Mouse (Mus musculus): Measurements from ENCODE around the gene Adamtsl4. TPM values are rescaled to one million over a fixed set of nuclear protein-coding genes. Genes with fewer than 3 reads are reported as not detected.
A peak's percentile ranks its signal among the peaks of the same experiment; 100 is the strongest.

The Adamtsl4 gene
- polyA plus RNA-seq, 1 experiment from 2014 or later: 1.7 TPM

- H3K36me3 ChIP-seq: peaks cover 56% of the 10 kb centered on the region
- 34% methylated on average over 6 of the region's 6 CpGs for WGBS
- peak overlapping the region; percentile 23; the same call in 1 of the 2 replicates for H3K27ac ChIP-seq
- no peak overlapping the region for H3K9ac ChIP-seq
- H3K27me3 ChIP-seq: no peaks in the 10 kb centered on the region
- no peak overlapping the region for H3K4me2 ChIP-seq
- ATAC-seq (ENCODE audit: insufficient number of reproducible peaks, insufficient read depth, low FRiP score, low TSS enrichment, low read depth): no peak
- no peak overlapping the region for H3K4me3 ChIP-seq
- H3K9me3 ChIP-seq: no peaks in the 10 kb centered on the region
- peaks cover 51% of the 10 kb centered on the region for H3K4me1 ChIP-seq
These were observed 21.4 kb downstream of the Adamtsl4 start for GRCm38 (mm10) chr3:95666124-95666844.

- Histone ChIP-seq H3K36me3 (peaks cover 63% of the 10 kb centered on the region), H3K27ac (no peak overlapping the region), H3K4me2 (no peak overlapping the region), H3K4me1 (peaks cover 58% of the 10 kb centered on the region), H3K27me3 (no peaks in the 10 kb centered on the region), H3K9ac (no peak overlapping the region), H3K4me3 (no peak overlapping the region), H3K9me3 (no peaks in the 10 kb centered on the region)
- WGBS: 85% methylated on average over 4 of the region's 4 CpGs
- no peak for ATAC-seq (ENCODE audit: insufficient number of reproducible peaks, insufficient read depth, low FRiP score, low TSS enrichment, low read depth)
These were observed 22.8 kb downstream of the Adamtsl4 start for GRCm38 (mm10) chr3:95664940-95665352.

DNA sequence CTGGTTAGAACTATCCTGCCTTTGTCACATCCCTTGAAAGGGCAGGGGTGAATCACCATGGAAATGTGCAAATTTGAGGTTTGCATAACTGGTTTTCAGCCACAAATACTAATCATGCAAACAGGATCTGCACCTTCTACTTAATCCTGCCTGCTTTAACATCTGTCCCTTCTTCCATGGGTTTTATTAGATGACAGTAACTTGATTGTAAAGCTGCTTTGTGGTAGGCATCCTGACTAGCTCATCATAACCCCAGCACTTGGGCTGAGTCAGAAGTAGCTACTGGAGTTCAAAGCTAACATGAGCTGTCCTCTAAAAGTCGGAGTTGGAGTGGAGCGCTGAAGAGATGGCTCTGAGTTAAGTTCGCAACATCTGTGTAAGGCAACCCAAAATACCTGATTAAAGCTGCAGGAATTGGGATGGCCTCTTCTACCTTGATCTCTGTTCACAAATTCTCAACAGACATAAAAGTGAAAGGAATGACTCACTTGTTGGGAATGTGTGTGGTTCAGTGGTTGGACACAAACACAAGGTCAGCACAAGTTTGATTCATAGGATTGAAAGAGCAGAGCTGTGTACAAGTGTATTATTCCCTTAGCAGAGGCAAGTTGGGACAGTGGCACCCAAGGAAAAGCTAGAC lies 23.6 kb downstream of the Adamtsl4 start:
- H3K4me2 ChIP-seq: no peak overlapping the region
- no peak for ATAC-seq (ENCODE audit: insufficient number of reproducible peaks, insufficient read depth, low FRiP score, low TSS enrichment, low read depth)
- no peak overlapping the region for H3K9ac ChIP-seq
- no peak overlapping the region for H3K4me3 ChIP-seq
- H3K4me1 ChIP-seq: peaks cover 58% of the 10 kb centered on the region
- no peaks in the 10 kb centered on the region for H3K9me3 ChIP-seq
- H3K36me3 ChIP-seq: peaks cover 55% of the 10 kb centered on the region
- H3K27me3 ChIP-seq: no peaks in the 10 kb centered on the region
- no peak overlapping the region for H3K27ac ChIP-seq
- 88% methylated on average over 3 of the region's 3 CpGs for WGBS

DNA sequence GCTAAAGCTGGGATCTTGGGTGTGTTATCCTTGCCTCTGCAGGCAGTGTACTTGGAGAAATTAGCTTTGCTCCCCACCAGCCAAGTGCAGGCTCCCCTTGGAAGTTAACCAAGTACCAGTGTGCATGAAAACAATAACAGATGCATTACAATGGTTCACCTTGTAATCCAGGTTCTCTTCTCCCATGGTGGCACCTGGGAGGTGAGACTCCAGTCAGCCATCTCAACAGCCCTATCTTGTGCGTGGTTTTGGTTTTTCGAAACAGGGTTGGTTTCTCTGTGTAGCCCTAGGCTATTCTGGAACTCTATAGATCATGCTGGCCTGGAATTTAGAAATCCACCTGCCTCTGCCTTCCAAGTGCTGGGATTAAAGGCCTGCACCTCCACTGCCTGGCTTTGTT lies 24.2 kb downstream of the Adamtsl4 start:
- H3K9me3 ChIP-seq: no peaks in the 10 kb centered on the region
- no peak overlapping the region for H3K4me2 ChIP-seq
- H3K36me3 ChIP-seq: peaks cover 50% of the 10 kb centered on the region
- H3K27ac ChIP-seq: no peak overlapping the region
- H3K27me3 ChIP-seq: no peaks in the 10 kb centered on the region
- H3K9ac ChIP-seq: no peak overlapping the region
- H3K4me1 ChIP-seq: peaks cover 56% of the 10 kb centered on the region
- 76% methylated on average over 2 of the region's 2 CpGs for WGBS
- ATAC-seq (ENCODE audit: insufficient number of reproducible peaks, insufficient read depth, low FRiP score, low TSS enrichment, low read depth): no peak
- no peak overlapping the region for H3K4me3 ChIP-seq

DNA sequence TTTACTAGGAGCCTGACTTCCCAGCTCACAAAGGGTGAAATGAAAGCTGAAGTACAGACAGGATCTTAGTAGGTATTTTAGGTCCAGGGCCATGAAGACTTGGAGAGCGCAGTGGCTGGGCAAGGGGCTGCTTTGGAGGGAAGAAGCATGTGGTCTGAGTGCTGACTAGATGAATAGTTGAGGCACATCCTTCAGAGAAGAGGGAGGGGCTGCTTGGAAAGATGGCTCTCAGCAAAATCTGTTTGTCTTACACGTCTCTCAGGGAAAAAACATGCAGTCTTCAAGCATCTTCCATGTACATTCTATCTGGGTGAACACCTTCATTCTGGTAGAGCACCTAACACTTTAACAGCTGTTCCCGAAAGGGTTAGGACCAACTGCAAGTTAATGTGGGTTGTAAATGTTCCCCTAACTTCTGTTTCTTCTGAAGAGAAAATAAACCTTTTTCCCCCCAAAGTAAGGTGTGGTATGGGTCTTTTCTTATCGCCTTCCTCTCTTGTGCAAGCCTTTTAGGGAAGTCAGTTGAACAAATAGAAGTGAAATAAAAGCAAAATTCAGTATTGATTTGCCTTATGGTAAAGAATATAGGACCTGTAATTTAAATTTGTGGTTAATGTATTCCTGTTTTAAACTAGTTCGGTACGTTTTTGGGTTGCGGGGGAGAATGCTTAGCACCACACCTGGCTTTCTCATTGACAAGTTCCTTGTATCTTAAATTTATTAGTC lies 24.8 kb downstream of the Adamtsl4 start:
- Histone ChIP-seq H3K36me3 (peaks cover 49% of the 10 kb centered on the region), H3K4me1 (peaks cover 52% of the 10 kb centered on the region), H3K9ac (no peak overlapping the region), H3K4me3 (no peak overlapping the region), H3K4me2 (peak overlapping the region; percentile 83), H3K27ac (no peak overlapping the region), H3K27me3 (no peaks in the 10 kb centered on the region), H3K9me3 (no peaks in the 10 kb centered on the region)
- ATAC-seq (ENCODE audit: insufficient number of reproducible peaks, insufficient read depth, low FRiP score, low TSS enrichment, low read depth): no peak
- 80% methylated on average over 7 of the region's 7 CpGs for WGBS

DNA sequence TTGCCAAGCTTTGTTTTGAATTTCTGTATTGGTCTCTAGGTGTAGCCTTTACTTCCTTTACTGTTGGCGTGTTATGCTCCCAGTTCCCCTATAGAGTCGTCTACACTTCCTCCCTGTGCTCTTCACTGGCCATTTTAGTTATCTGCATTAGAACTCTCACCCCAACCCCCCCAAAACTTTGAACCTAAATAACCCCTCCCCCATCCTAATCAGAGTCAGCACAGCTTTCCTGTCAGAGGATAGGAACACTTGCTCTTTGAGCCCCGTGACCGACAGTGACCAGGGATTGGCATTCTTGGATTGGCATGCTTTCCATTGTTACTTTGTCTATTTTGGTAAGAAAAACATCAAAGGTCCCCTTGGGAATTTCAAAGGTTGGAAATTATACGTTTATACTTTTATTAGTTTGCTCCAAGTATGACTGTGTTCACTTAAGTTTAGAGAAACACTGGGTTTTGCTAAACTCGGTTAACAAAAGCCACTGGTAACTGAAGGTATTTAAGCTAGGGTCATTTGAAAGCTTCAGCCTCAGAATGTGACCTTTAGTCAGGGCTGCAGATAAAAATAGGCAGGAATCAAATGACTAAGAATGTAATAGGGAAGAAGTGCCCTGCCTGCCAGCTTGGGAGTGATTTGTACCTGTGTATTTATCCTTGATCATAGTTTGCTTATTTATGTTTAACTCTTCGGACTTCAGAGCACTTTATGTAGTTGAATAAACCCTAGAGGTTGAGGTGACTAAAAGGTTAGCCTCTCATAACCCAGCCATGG lies 25.6 kb downstream of the Adamtsl4 start:
- Histone ChIP-seq H3K27ac (no peak overlapping the region), H3K9me3 (no peaks in the 10 kb centered on the region), H3K4me3 (0 out of 2 replicates have a peak overlapping the region, but pooled peaks have one; percentile 1), H3K4me1 (peaks cover 49% of the 10 kb centered on the region), H3K4me2 (peak overlapping the region; percentile 83), H3K36me3 (peaks cover 49% of the 10 kb centered on the region), H3K9ac (no peak overlapping the region), H3K27me3 (no peaks in the 10 kb centered on the region)
- WGBS: 52% methylated on average over 7 of the region's 7 CpGs
- no peak for ATAC-seq (ENCODE audit: insufficient number of reproducible peaks, insufficient read depth, low FRiP score, low TSS enrichment, low read depth)

- Histone ChIP-seq H3K9ac (peak overlapping the region; percentile 100), H3K4me2 (peak overlapping the region; percentile 83), H3K27ac (no peak overlapping the region), H3K9me3 (no peaks in the 10 kb centered on the region), H3K36me3 (peaks cover 49% of the 10 kb centered on the region), H3K27me3 (no peaks in the 10 kb centered on the region), H3K4me3 (peak overlapping the region; percentile 99), H3K4me1 (peaks cover 43% of the 10 kb centered on the region)
- WGBS: 46% methylated on average over 2 of the region's 2 CpGs
- no peak for ATAC-seq (ENCODE audit: insufficient number of reproducible peaks, insufficient read depth, low FRiP score, low TSS enrichment, low read depth)
These were observed 26.8 kb downstream of the Adamtsl4 start for GRCm38 (mm10) chr3:95660788-95661478.

GRCm38 (mm10) chr3:95659948-95660347 lies 27.8 kb downstream of the Adamtsl4 start:
- Histone ChIP-seq H3K4me2 (peak overlapping the region; percentile 83), H3K36me3 (peaks cover 44% of the 10 kb centered on the region), H3K9me3 (no peaks in the 10 kb centered on the region), H3K4me1 (peaks cover 37% of the 10 kb centered on the region), H3K27ac (peak overlapping the region; percentile 98), H3K4me3 (peak overlapping the region; percentile 99), H3K27me3 (no peaks in the 10 kb centered on the region), H3K9ac (peak overlapping the region; percentile 100)
- ATAC-seq (ENCODE audit: insufficient number of reproducible peaks, insufficient read depth, low FRiP score, low TSS enrichment, low read depth): no peak
- WGBS: 3% methylated on average over 8 of the region's 8 CpGs

DNA sequence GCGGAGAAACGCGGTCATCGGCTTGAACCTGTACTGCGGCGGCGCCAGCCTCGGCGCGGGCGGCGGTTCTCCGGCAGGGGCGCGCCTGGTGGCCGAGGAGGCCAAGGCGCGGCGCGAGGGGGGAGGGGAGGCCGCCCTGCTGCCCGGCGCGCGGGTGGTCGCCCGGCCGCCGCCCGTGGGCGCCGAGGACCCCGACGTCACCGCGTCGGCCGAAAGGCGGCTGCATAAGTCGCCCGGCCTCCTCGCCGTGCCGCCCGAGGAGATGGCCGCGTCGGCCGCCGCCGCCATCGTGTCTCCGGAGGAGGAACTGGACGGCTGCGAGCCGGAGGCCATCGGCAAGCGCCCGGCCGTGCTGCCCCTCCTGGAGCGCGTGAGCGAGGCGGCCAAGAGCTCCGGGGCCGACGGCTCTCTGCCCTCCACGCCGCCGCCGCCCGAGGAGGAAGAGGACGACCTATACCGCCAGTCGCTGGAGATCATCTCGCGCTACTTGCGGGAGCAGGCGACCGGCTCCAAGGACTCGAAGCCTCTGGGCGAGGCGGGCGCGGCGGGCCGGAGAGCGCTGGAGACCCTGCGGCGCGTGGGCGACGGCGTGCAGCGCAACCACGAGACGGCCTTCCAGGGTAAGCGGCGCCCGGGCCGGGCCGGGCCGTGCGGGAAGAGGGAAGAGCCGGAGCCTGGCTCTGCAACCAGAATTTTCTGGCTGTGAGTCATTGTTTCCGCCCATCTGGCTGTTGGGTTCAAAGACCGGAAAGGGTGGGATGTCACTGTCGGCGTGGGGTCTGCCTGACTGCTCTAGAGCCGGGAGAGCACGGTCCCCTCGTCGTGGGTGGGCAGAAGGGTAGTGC lies 28.6 kb downstream of the Adamtsl4 start:
- under 1% methylated on average over 91 of the region's 113 CpGs for WGBS
- Histone ChIP-seq H3K9me3 (no peaks in the 10 kb centered on the region), H3K4me1 (peaks cover 37% of the 10 kb centered on the region), H3K27me3 (no peaks in the 10 kb centered on the region), H3K4me2 (peak overlapping the region; percentile 83), H3K4me3 (peak overlapping the region; percentile 99), H3K9ac (peak overlapping the region; percentile 100), H3K27ac (peak overlapping the region; percentile 98), H3K36me3 (peaks cover 35% of the 10 kb centered on the region)
- peak; percentile 63 for ATAC-seq (ENCODE audit: insufficient number of reproducible peaks, insufficient read depth, low FRiP score, low TSS enrichment, low read depth)

DNA sequence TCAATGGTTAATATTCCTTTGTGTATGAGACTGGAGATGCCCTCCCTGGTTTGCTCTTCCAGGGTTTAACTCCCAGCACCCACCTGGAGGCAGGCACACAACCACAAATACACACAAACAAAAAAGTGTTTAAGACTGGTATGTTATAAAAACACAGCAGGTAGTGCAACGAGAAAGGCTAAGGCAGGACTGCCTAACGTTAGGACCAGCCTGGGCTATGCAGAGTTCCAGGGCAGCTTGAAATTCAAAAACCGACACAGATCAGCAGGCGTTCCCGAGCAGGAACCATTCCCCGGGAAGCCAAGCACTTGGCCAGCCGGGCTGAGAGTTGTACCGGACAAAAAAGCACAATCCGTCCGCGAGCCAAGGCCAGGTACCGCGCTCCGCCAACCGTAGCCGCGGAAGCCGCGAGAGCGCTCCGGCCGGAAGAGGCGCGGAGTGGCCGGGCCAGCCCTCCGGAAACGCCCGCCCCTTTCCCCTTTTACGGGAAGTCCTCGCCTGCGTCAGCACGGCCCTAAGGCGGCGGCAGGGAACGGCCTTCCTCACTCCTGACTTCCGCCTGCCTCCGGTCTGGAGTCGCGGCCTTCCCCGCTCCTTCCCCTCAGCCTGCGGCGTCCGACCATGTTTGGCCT lies 29.4 kb downstream of the Adamtsl4 start, which contains the start of gene Mcl1:
Mcl1 (plus strand) TSS at position 553 of the 632 bp plus-strand sequence.
- ATAC-seq (ENCODE audit: insufficient number of reproducible peaks, insufficient read depth, low FRiP score, low TSS enrichment, low read depth): peak; percentile 95
- Histone ChIP-seq H3K4me1 (peaks cover 37% of the 10 kb centered on the region), H3K4me3 (peak within 1 kb of the TSS; percentile 99)

More for the DNA sequence above, 29.4 kb downstream of the Adamtsl4 start, which contains the start of gene Mcl1:
- under 1% methylated on average over 43 of the region's 43 CpGs for WGBS
- peak within 1 kb of the TSS; percentile 83 for H3K4me2 ChIP-seq
- peak within 1 kb of the TSS; percentile 98 for H3K27ac ChIP-seq
- H3K9ac ChIP-seq: peak within 1 kb of the TSS; percentile 100
- peaks cover 30% of the 10 kb centered on the region for H3K36me3 ChIP-seq
- no peaks in the 10 kb centered on the region for H3K27me3 ChIP-seq
- no peaks in the 10 kb centered on the region for H3K9me3 ChIP-seq

Data from embryonic facial prominence, embryonic 13.5 days (tissue).